Mouse (Mus musculus) layer of hippocampus, adult 11-12 months (tissue): Measurements from ENCODE around the gene Mboat2.
A peak's percentile ranks its signal among the peaks of the same experiment; 100 is the strongest.

Source experiments
- DNase-seq: peaks from one replicate; pipeline ENCODE4 v3.0.0; 2022; ENCODE audit warnings: low spot score

Mboat2 gene

DNA sequence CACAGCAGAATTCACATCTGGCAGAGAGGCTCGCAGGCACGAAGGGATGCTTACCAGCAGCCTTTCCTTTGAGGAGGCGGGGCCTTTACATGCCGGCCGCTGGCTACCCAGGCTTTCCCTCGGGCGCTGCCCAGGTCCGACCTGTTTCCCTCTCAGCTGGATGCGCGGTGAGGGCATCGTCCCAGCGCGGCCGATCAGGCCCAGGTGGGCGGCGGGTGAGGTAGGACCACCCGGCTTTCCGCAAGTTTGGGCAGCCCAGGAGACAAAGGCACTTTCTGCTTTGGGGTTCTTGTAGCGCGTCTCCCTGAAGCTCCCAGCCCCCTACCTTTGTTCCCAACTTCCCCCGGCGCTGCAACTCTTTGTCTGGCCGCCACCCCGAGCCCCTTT is at the start of gene Mboat2:
TSS of gene Mboat2 (plus strand) at position 114 of the 387 bp plus-strand sequence.
- no peak for DNase-seq

GRCm38 (mm10) chr12:24783735-24784134 is 46.9 kb upstream of the Mboat2 start:
- no peak for DNase-seq

DNA sequence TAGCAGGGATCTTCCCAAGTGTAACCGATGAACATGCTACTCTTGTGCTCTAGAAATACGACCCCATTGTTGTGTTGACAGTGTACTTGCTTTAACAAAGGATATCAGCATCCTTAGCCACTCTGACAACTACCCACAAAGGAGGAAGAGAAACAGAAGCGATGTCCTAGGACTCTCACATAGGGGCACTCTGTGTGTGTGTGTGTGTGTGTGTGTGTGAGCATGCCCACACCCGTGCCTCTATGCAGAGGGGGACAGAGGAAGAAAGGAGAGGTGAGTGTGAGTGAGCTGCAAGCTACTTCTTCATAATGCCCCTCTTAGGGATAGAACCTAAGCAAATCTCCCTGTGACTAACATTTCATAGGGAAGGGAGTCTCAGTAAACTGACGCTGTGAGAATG is 44.8 kb upstream of the Mboat2 start:
- no peak for DNase-seq

DNA sequence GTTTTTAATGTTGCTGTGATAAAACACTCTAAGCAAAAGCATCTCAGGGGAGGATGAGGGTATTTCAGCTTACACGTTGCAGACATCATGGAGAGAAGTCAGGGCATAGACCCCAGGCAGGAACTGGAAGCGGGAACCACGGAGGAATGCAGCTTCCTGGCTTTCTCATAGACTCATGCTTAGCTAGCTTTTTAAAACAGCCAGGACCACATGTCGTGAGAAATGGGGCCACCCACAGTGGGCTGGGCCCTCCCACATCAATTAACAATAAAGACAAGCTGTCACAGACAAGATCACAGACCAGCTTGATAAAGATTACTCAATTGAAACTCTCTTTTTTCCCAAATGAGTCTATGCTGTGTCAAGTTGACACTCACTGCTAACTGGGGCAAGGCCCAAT is 44.4 kb upstream of the Mboat2 start:
- peak; percentile 14 for DNase-seq

DNA sequence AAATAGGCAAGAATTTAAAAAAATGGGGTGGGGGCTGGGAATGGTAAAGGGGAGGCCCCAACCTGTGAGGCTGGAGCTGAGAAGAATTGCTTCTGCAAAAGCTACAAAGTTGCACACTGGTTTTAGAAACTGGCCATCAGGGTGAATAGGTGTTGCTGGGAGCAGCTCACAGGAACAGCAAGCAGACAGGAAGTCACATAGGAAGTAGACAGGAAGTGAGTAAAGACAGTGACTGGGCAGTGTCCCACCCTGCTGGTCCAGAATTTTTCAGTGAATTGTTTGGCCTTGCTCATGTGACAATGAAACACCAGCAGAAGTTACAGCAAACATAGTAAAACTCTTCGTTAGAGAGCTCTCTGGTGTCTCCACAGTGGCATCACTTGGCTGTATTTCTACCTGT is 41.0 kb upstream of the Mboat2 start:
- no peak for DNase-seq

DNA sequence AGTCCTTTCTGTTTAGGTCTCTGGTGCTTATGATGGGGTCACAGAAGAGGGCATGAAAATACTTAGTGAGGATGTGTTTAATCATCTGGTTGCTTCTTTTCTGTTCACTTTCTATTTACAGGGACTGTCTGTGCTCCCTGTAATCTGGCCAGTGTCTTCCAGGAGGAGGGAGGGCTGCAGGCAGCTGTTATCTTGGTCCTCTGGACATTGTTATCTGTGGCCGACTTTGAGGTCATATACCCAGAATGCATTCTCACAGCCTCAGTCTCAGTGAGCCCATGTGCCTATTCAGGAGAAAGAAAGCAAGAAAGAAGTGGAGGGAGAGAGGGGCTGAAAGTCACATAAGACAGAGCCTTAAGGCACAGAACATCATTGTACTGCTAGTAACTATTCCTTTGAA is 19.4 kb upstream of the Mboat2 start:
- DNase-seq: no peak

DNA sequence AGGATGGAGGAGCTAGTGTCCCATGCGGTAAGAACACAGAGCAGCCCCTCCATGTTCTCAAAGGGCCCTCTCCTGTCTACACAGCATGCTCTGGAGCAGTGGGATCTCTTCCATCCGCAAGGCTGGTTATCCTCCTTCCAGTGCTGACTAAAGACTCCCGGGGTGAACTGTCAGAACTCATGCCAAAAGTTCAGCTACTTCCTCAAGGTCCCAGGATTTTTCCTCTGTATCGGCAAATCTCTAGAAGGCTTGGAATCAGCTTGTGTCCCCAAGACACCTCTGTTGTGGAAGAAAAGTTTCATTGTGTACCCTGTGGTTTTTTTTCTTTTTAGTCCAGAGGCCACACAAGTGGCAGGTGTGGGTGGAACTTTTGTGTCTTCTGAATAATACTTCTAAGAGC is 18.8 kb upstream of the Mboat2 start:
- DNase-seq: no peak

GRCm38 (mm10) chr12:24822831-24823230 is 7.8 kb upstream of the Mboat2 start:
- no peak for DNase-seq

GRCm38 (mm10) chr12:24823636-24824354 is 6.9 kb upstream of the Mboat2 start:
- no peak for DNase-seq

DNA sequence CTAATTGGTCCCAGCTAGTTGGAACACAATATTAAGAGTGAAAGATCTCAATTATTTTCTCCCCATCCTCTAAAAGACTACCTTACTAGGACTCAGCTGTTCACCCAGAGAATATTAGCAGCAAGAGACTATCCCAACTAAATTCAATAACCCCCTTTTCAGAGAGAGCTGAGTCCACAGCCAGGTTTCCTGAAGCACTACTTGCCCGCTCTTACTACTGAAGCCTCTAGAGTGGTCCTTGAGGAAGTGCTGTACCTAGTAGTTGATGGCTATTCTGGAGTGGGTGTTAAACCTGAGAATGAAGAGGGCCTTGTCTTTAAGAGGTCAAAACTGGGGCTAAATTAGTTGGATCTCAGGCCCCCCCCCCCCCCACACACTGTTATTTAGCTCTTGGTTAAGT is 593 bp upstream of the Mboat2 start:
- DNase-seq: no peak

- peak; percentile 90 for DNase-seq
Observed at GRCm38 (mm10) chr12:24831153-24831963, 679 bp downstream of the Mboat2 start.

DNA sequence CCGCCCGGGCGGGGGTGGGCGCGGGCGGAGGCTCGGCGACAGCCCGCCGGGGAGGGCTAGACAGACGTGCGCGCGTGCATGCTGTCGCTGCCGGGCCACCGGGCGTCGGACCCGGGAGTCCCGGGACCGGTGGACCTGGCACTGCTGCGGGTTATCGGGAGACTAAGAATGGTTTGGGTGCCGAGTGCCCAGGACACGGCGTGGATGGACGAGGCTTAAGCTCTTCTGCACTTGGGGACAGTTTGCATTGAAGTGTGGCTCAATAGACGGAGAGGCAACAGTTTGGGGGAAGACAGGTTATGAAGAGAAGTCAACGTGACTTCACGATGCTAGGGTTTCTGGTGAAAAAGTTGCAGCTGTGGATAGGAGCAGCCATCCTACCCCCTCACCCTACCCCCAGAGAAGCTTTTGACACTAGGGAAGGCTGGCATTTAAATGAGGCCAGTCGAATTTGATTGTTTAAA is 1.3 kb downstream of the Mboat2 start:
- DNase-seq: no peak

GRCm38 (mm10) chr12:24832438-24832837 is 1.8 kb downstream of the Mboat2 start:
- DNase-seq: no peak

DNA sequence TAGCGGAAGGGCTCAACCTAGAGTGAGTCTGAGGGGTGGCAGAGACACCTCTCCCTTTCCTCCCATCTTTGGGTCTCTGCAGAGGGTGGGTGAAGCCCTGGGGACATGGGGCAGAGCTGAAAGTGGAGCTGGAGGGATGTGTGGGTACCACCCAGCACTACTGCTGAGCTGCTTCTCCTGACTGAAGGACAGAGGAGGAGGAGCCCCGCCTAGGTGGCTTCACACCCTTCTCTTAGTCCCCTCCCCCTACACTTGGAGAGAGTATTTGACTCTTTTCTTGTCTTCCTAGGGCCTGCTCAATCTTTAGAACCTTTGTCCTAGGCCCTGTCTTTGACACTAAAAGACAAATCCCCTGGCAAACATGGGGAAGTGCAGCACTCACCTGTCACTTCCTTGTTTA is 7.3 kb downstream of the Mboat2 start:
- no peak for DNase-seq

DNA sequence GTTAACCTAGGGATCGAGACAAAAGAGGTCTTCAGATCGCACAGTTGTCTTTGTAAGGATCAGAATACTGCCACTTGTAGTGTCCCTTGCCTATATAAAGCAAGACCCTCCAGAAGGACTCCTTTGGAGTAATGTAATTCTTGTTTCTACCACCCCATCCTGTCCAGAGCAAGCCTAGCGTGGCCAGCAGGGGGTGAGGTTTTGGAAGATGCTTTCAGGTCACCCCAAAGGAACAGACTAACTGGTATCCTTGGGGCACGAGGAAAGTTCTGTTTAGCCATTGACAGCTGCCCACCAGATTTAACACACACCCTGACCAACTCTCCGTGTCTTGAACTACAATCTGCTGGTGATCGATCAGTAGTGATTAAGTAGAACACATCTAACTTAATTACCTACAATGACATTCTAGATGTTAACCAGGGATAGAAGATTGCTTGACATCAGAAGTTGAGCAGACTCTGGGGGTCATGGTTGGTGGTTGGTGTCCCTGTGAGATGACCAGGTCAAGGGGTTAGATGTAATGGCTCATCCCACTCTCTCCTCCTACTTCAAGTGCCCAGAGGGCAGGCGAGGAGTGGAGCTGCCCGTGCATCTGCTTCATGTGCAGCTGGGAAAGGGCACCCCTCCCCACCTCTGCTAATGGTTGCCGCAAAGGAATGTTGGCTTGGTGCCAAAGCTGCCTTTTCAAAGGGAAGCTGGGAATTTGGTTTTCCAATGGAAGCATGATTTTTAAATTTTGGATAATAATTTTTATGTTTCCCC is 10.6 kb downstream of the Mboat2 start:
- DNase-seq: no peak

DNA sequence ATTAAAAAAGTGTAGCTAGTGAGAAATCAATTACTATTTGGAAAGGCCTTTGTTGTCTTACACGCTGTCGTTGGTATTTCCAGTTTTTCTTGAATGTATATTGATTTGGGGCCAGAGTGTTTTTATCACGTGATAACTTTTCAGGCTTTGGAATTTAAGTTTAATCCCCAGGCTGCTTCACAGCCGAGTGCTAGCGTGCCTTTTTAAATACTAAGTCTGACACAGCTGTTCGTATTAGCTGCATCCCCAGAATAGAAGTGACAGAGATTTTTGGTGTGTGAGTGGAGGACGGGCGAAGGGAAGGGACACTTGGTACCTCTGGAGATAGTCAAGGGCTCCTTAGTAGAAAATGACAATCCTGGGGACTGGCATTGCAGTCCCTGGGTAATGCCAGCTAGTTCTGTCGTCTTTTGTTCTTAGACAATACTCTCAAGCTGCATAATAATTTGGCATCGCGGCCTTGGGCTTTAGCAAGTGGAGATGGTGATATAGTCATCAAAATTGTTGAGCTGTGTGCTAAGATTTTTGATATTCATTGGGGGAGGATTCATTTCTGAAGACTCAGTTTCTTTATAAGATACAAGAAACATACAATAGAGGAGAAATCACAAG is 11.7 kb downstream of the Mboat2 start:
- DNase-seq: no peak

DNA sequence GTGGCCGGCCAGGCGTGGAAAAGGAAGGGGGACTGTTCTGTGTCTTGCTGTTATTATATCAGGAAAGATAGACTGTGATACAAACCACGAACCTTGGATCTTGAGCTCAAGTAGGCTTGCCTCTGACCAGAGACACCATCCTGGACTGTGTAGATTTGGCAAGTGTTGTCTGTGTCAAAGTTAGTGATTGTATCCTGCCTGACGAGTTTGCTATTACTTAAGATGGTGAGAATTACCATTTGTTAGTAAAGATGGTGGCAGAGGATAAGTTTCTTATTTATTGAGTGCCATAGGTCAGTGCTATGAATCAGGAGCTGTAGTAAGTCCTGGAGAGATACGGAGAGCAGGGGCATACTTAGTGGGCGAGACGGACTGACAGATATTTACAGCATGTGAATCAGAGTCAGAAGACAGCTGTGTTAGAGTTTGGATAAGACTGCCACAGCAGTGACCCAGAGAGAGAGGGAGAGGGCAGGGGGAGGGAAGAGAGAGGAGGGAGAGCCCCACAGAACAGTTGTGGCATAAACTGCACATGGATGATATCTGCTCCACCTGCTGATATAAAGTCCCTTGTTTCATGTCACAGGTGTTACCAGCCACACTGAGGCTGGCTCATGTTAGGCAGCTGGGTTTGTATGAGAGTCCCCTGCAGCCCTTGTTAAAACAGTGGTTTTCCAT is 12.9 kb downstream of the Mboat2 start:
- no peak for DNase-seq

DNA sequence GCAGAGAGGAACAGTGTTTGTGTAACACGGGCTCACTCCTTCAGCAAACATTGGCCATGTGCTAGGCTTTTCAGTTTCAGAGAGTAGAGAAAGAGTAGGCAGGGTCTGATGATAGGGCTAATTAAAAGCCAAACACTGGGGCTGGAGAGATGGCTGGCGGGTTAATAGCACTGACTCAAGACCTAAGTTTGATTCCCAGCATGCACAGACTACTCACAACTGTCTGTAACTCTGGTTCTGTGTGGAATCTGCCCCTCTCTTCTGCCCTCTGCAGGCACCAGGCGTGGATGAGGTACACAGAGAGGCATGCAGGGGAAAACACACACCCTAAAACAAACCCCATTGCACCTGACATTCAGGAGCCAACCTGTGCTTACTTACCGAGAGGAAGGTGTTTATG is 14.7 kb downstream of the Mboat2 start:
- DNase-seq: no peak

DNA sequence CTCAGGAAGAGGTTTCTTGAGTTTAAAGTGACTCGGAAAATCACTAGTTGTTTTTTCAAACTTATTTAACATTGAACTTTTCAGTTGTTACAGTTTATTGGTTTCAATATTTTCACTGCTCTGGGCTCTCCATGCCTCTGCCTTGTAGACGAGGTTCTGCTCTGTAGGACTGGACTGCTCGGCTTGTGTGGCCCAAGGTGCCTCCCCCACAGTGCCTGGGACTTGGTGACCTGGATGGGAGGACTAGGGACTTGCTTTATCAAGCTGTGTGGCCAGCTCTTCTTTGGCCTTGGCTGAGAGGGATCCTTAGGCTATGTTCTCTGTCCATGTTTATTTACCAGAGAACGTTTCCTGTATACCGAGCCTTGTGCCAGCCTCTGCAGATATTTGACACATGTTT is 17.4 kb downstream of the Mboat2 start:
- no peak for DNase-seq

DNA sequence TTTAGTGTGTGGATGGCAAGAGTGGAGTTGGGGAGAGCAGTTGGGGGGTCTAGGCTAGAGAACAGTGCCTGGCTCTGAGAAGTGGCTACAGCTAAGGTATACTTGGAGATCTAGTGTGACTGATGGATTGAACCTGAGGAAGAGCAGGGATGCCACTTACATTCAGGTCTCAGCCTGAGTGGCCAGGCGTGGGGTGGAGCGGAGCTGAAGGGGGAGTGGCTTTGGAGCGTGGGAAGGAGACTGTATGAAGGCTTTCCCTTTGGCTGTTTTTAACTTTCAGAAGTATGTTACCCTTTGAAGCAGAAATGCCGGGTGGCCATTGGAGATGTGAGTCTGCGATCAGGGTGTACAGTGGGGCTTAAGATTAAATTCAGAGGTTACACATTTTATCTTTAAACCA is 26.7 kb downstream of the Mboat2 start:
- no peak for DNase-seq

- no peak for DNase-seq
Observed at GRCm38 (mm10) chr12:24859357-24859756, 28.7 kb downstream of the Mboat2 start.

DNA sequence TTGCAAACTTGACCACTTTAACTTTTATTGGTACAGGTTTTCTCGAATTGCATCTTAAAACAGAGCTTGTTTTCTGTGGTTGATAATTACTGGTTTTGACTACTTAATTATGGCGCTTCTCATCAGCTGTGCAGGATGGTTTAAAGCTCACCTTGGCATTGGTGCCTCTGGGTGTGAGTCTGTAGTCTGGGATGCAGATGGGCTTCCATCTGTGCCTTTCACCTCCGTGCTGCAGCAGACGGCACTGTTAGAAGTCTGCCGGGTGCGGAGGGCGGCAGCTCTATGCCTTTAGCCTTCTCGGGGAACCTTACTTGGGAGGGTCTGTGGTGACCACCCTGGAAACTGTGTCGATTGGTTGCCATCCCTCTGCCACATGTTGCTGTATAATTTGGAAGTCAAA is 29.8 kb downstream of the Mboat2 start:
- peak; percentile 33 for DNase-seq
